Mouse (Mus musculus): ENCODE data around the gene Mgl2. TPM values are rescaled to one million over a fixed set of nuclear protein-coding genes. Genes with fewer than 3 reads are reported as not detected.

The Mgl2 gene
- total RNA-seq, 2 experiments from 2014 or later: 0.81 to 0.94 TPM

- DNase-seq (ENCODE audit: extremely low spot score in 1 of 2, low spot score in 2 of 2): no peak
- Histone ChIP-seq H3K27ac (no peak overlapping the region), H3K4me3 (no peak overlapping the region)
- intact Hi-C loops (cut with DNase I): loop anchor here (2.0 kb wide), 1 partner anchor 104 kb away; no protein-coding TSS in a partner anchor
- no peak for TF ChIP-seq CTCF (IDR thresholded peaks at IDR 0.05)
These were observed 48.2 kb downstream of the Mgl2 start for GRCm38 (mm10) chr11:70178311-70178710.

GRCm38 (mm10) chr11:70178756-70179155 is 48.6 kb downstream of the Mgl2 start:
- TF ChIP-seq CTCF (IDR thresholded peaks at IDR 0.05): no peak
- Histone ChIP-seq H3K27ac (no peak overlapping the region), H3K4me3 (no peak overlapping the region)
- intact Hi-C loops (cut with DNase I): loop anchor here (2.0 kb wide), 1 partner anchor 104 kb away; no protein-coding TSS in a partner anchor
- DNase-seq (ENCODE audit: extremely low spot score in 1 of 2, low spot score in 2 of 2): no peak

- no peak for DNase-seq (ENCODE audit: extremely low spot score in 1 of 2, low spot score in 2 of 2)
- intact Hi-C loops (cut with DNase I): loop anchor here (2.0 kb wide), 1 partner anchor 105 kb away; no protein-coding TSS in a partner anchor
- Histone ChIP-seq H3K27ac (no peak overlapping the region), H3K4me3 (no peak overlapping the region)
- peak; percentile 65 for TF ChIP-seq CTCF (IDR thresholded peaks at IDR 0.05)
These were observed 49.3 kb downstream of the Mgl2 start for GRCm38 (mm10) chr11:70179401-70179800.

- Histone ChIP-seq H3K27ac (no peak overlapping the region), H3K4me3 (no peak overlapping the region)
- DNase-seq (ENCODE audit: extremely low spot score in 1 of 2, low spot score in 2 of 2): no peak
- intact Hi-C loops (cut with DNase I): no loop called here
- no peak for TF ChIP-seq CTCF (IDR thresholded peaks at IDR 0.05)
These were observed 50.4 kb downstream of the Mgl2 start for GRCm38 (mm10) chr11:70180496-70180895.

GRCm38 (mm10) chr11:70185120-70185519 is 55.0 kb downstream of the Mgl2 start:
- intact Hi-C loops (cut with DNase I): no loop called here
- H3K4me3 ChIP-seq: no peak overlapping the region
- no peak for TF ChIP-seq CTCF (IDR thresholded peaks at IDR 0.05)
- no peak overlapping the region for H3K27ac ChIP-seq
- no peak for DNase-seq (ENCODE audit: extremely low spot score in 1 of 2, low spot score in 2 of 2)

Other genes with a start within 250 kb of the Mgl2 start
- gene Kctd11, start 248.9 kb upstream of the Mgl2 start, total RNA-seq (2021): 1 to 10 TPM; 1.3 to 1.5 TPM
- gene Acap1, start 234.8 kb upstream of the Mgl2 start, total RNA-seq (2021): not detected
- under 1 TPM; 0.23 to 0.87 TPM for gene 2810408A11Rik, start 229.3 kb upstream of the Mgl2 start, total RNA-seq (2021)
- gene Neurl4, start 229.3 kb upstream of the Mgl2 start, total RNA-seq (2021): 100 to 1,000 TPM; 121 to 124 TPM
- 10 to 100 TPM; 31.0 to 31.7 TPM for gene Gps2, start 216.4 kb upstream of the Mgl2 start, total RNA-seq (2021)
- 100 to 1,000 TPM; 408 to 429 TPM for gene Eif5a, start 208.4 kb upstream of the Mgl2 start, total RNA-seq (2021)
- 1 to 10 TPM; 9.9 to 10.0 TPM for gene Ybx2, start 194.5 kb upstream of the Mgl2 start, total RNA-seq (2021)
- gene Slc2a4, start 182.1 kb upstream of the Mgl2 start, total RNA-seq (2021): 1 to 10 TPM; 2.3 to 4.1 TPM
- not detected for gene Cldn7, start 165.6 kb upstream of the Mgl2 start, total RNA-seq (2021)
- gene Ctdnep1, start 149.2 kb upstream of the Mgl2 start, total RNA-seq (2021): 100 to 1,000 TPM; 116 to 124 TPM
- 10 to 100 TPM; 90.9 to 93.8 TPM for gene Elp5, start 147.8 kb upstream of the Mgl2 start, total RNA-seq (2021)
- gene Gabarap, start 139.2 kb upstream of the Mgl2 start, total RNA-seq (2021): 100 to 1,000 TPM; 209 to 215 TPM
- 10 to 100 TPM; 44.3 to 48.9 TPM for gene Phf23, start 134.6 kb upstream of the Mgl2 start, total RNA-seq (2021)
- gene Dvl2, start 129.7 kb upstream of the Mgl2 start, total RNA-seq (2021): 10 to 100 TPM; 32.6 to 32.9 TPM
- 10 to 100 TPM; 59.4 to 62.5 TPM for gene Acadvl, start 114.9 kb upstream of the Mgl2 start, total RNA-seq (2021)
- gene Dlg4, start 113.4 kb upstream of the Mgl2 start, total RNA-seq (2021): 100 to 1,000 TPM; 818 to 875 TPM
- gene Asgr1, start 76.2 kb upstream of the Mgl2 start, total RNA-seq (2021): 1 to 10 TPM; 1.8 to 2.1 TPM
- gene Asgr2, start 37.7 kb upstream of the Mgl2 start, total RNA-seq (2021): not detected
- 1 to 10 TPM; 2.2 TPM for gene Clec10a, start 25.9 kb downstream of the Mgl2 start, total RNA-seq (2021)
- 10 to 100 TPM; 35.7 to 36.9 TPM for gene Slc16a11, start 82.4 kb downstream of the Mgl2 start, total RNA-seq (2021)
- gene Slc16a13, start 90.7 kb downstream of the Mgl2 start, total RNA-seq (2021): 10 to 100 TPM in 1 of 2 experiments, 1 to 10 TPM in 1; 7.5 to 10.5 TPM
- gene Bcl6b, start 99.5 kb downstream of the Mgl2 start, total RNA-seq (2021): 1 to 10 TPM; 1.7 to 3.5 TPM
- gene 0610010K14Rik, start 107.6 kb downstream of the Mgl2 start, total RNA-seq (2021): 10 to 100 TPM; 45.5 to 51.2 TPM
- gene Gm21988, start 109.5 kb downstream of the Mgl2 start, total RNA-seq (2021): 1 to 10 TPM; 4.9 to 5.3 TPM
- 100 to 1,000 TPM; 241 to 270 TPM for gene Rnasek, start 109.5 kb downstream of the Mgl2 start, total RNA-seq (2021)
- gene Alox12, start 125.0 kb downstream of the Mgl2 start, total RNA-seq (2021): under 1 TPM; 0.16 to 0.19 TPM
- under 1 TPM in 1 of 2 experiments, not detected in 1; 0.33 TPM for gene Alox12e, start 192.3 kb downstream of the Mgl2 start, total RNA-seq (2021)
- not detected for gene Alox15, start 221.7 kb downstream of the Mgl2 start, total RNA-seq (2021)